In the genomic region with DNA sequence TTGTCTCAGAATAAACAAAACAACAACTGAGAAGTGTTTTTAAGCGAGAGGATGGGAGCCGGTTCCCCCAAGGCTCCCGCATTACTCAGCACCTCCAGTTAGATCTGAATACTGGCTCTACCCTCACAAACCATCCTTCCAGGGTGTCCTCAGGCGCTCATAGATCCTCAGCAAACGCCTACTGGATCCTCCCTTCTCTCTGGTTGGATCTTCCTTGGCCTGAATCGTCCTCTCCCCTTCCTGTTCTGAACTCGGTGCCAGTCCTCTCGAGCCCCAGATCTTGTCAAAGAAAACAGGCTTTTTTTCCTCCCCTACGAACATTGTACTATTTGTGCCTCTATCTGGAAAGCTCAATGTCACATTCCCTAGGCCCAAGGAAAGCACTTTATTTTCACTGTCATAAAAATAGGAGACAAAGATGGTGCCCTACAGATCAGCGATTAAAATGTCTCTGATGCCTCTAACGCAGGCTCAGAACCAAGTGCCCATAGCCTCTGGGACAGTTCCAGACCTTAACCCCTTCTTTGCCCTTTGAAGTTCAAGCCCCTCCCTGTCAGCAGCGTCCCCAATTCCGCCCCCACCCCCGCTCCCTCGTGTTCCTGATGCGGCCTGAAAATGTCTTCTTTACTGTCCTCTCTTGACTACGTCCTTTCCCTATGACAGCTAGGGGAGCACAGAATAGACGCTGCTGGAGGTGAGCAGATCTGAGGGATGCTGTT, we compare ENCODE assay signal across 9 mouse cellular contexts. TPM values are rescaled to one million over a fixed set of nuclear protein-coding genes. Genes with fewer than 3 reads are reported as not detected.
A peak's percentile ranks its signal among the peaks of the same experiment; 100 is the strongest.
DNase-seq lines count a peak whose midpoint lies in the region; ATAC-seq lines count a peak whose summit lies in the region.
"Had no signal": no experiment of that assay in that cellular context is flagged by ENCODE, and none has a peak within 500 bp of the region (broad histone marks: within the 10 kb centered on the region; RNA-seq: fewer than 3 reads in every experiment).

No protein-coding gene starts in this region.

- peak overlapping the region; percentile 53 for H3K4me2 ChIP-seq in kidney, embryonic 16.5 days (replicated peaks; ENCODE audit: low read depth, low read length)
- peak overlapping the region; percentile 45 for H3K4me2 ChIP-seq in hindbrain, embryonic 15.5 days
- H3K4me2 ChIP-seq in neural tube, embryonic 12.5 days (replicated peaks), result peak overlapping the region; percentile 48

- WGBS in kidney, embryonic 16.5 days, result 31% methylated on average over 18 of the region's 18 CpGs
- WGBS in embryonic facial prominence, embryonic 10.5 days, result 32% methylated on average over 18 of the region's 18 CpGs
- WGBS in hindbrain, embryonic 15.5 days, result 30% methylated on average over 18 of the region's 18 CpGs
- 37% methylated on average over 18 of the region's 18 CpGs for whole genome bisulfite sequencing in neural tube, embryonic 12.5 days

- no peaks in the 10 kb centered on the region for H3K27me3 ChIP-seq in kidney, embryonic 16.5 days (ENCODE audit: insufficient read depth, low read length)
- H3K27me3 ChIP-seq in embryonic facial prominence, embryonic 10.5 days (replicated peaks; ENCODE audit: low read depth, poor library complexity, severe bottlenecking), result no peaks in the 10 kb centered on the region
- no peaks in the 10 kb centered on the region for H3K27me3 ChIP-seq in hindbrain, embryonic 15.5 days
- no peaks in the 10 kb centered on the region for H3K27me3 ChIP-seq in neural tube, embryonic 12.5 days (replicated peaks)

- H3K9ac ChIP-seq in kidney, embryonic 16.5 days (replicated peaks; ENCODE audit: low read length), result peak overlapping the region; percentile 56
- H3K9ac ChIP-seq in hindbrain, embryonic 15.5 days, result no peak overlapping the region
- no peak overlapping the region for H3K9ac ChIP-seq in neural tube, embryonic 12.5 days

- peak overlapping the region; percentile 24; the same call in 1 of the 2 replicates for H3K4me3 ChIP-seq in kidney, embryonic 16.5 days (ENCODE audit: low read length)
- H3K4me3 ChIP-seq in embryonic facial prominence, embryonic 10.5 days, result peak overlapping the region; percentile 40
- no peak overlapping the region for H3K4me3 ChIP-seq in hindbrain, embryonic 15.5 days
- H3K4me3 ChIP-seq in neural tube, embryonic 12.5 days, result no peak overlapping the region

- H3K9me3 ChIP-seq in kidney, embryonic 16.5 days (ENCODE audit: low read length), result no peaks in the 10 kb centered on the region
- H3K9me3 ChIP-seq in embryonic facial prominence, embryonic 10.5 days, result no peaks in the 10 kb centered on the region
- no peaks in the 10 kb centered on the region for H3K9me3 ChIP-seq in hindbrain, embryonic 15.5 days
- no peaks in the 10 kb centered on the region for H3K9me3 ChIP-seq in neural tube, embryonic 12.5 days

- H3K4me1 ChIP-seq in kidney, embryonic 16.5 days (ENCODE audit: insufficient read depth, low read length), result peaks cover 18% of the 10 kb centered on the region
- H3K4me1 ChIP-seq in embryonic facial prominence, embryonic 10.5 days, result peaks cover 17% of the 10 kb centered on the region
- H3K4me1 ChIP-seq in hindbrain, embryonic 15.5 days (replicated peaks), result peaks cover 16% of the 10 kb centered on the region
- H3K4me1 ChIP-seq in neural tube, embryonic 12.5 days, result peaks cover 11% of the 10 kb centered on the region

- no peaks in the 10 kb centered on the region for H3K36me3 ChIP-seq in kidney, embryonic 16.5 days (ENCODE audit: insufficient read depth, low read length)
- no peaks in the 10 kb centered on the region for H3K36me3 ChIP-seq in embryonic facial prominence, embryonic 10.5 days (replicated peaks)
- H3K36me3 ChIP-seq in hindbrain, embryonic 15.5 days, result no peaks in the 10 kb centered on the region
- no peaks in the 10 kb centered on the region for H3K36me3 ChIP-seq in neural tube, embryonic 12.5 days

- peak overlapping the region; percentile 84; the same call in 1 of the 2 replicates for H3K27ac ChIP-seq in kidney, embryonic 16.5 days (ENCODE audit: low read length)
- H3K27ac ChIP-seq in embryonic facial prominence, embryonic 10.5 days (replicated peaks), result peak overlapping the region; percentile 57; the same call in 1 of the 2 replicates
- H3K27ac ChIP-seq in hindbrain, embryonic 15.5 days (replicated peaks), result peak overlapping the region; percentile 66
- no peak overlapping the region for H3K27ac ChIP-seq in neural tube, embryonic 12.5 days

- no peak for DNase-seq in kidney, postnatal 10 days
- DNase-seq in embryonic facial prominence, embryonic 10.5 days (ENCODE audit: low spot score), result no peak
- DNase-seq in layer of hippocampus, adult 11-12 months (ENCODE audit: low spot score), result no peak
- DNase-seq: gastrocnemius, postnatal 36 days had no signal

- ATAC-seq in kidney, embryonic 16.5 days (ENCODE audit: low FRiP score, low TSS enrichment), result no peak; the same call in 1 of the 2 replicates
- peak; percentile 9; the same call in 1 of the 2 replicates for ATAC-seq in hindbrain, embryonic 15.5 days (ENCODE audit: low FRiP score, low read depth)
- ATAC-seq in neural tube, embryonic 12.5 days (ENCODE audit: low FRiP score, low read depth), result no peak
- ATAC-seq in monocyte, adult 5-6 weeks (replicated peaks; ENCODE audit: insufficient number of reproducible peaks, low FRiP score, low TSS enrichment, poor library complexity, severe bottlenecking), result no peak
- no peak for ATAC-seq in megakaryocyte progenitor cell, adult 5-6 weeks (replicated peaks; ENCODE audit: poor library complexity)

RNA-seq across cellular contexts. Expression of a gene that starts 25.7 kb away (rescaled TPM):
- 0.42 TPM in 1 of 2 replicates, not detected in the other for polyA plus RNA-seq in kidney, embryonic 16.5 days (2015; fragmentation: Nextera tagmentation; extraction: Ambion mirVana)
- polyA plus RNA-seq in embryonic facial prominence, embryonic 10.5 days (2016; fragmentation: Nextera tagmentation; extraction: Ambion mirVana), result not detected in 2 replicates
- not detected in 2 replicates for polyA plus RNA-seq in hindbrain, embryonic 15.5 days (2015; fragmentation: Nextera tagmentation; extraction: Ambion mirVana)
- not detected in 2 replicates for polyA plus RNA-seq in neural tube, embryonic 12.5 days (2016; fragmentation: Nextera tagmentation; extraction: Ambion mirVana)
- not detected in 3 replicates for total RNA-seq in monocyte, adult 5-6 weeks (2017)
- not detected in 2 replicates for total RNA-seq in megakaryocyte progenitor cell, adult 5-6 weeks (2015)
- total RNA-seq in megakaryocyte progenitor cell, adult 5-6 weeks (2017), result not detected in 2 replicates
- total RNA-seq: gastrocnemius, postnatal 36 days had no signal

RNA-seq across cellular contexts. Expression of a gene that starts 40.2 kb away (rescaled TPM):
- 6.8 and 7.4 TPM in 2 replicates for polyA plus RNA-seq in kidney, embryonic 16.5 days (2015; fragmentation: Nextera tagmentation; extraction: Ambion mirVana)
- 12.4 and 13.7 TPM in 2 replicates for polyA plus RNA-seq in embryonic facial prominence, embryonic 10.5 days (2016; fragmentation: Nextera tagmentation; extraction: Ambion mirVana)
- polyA plus RNA-seq in hindbrain, embryonic 15.5 days (2015; fragmentation: Nextera tagmentation; extraction: Ambion mirVana), result 3.4 and 3.8 TPM in 2 replicates
- 8.3 and 10.1 TPM in 2 replicates for polyA plus RNA-seq in neural tube, embryonic 12.5 days (2016; fragmentation: Nextera tagmentation; extraction: Ambion mirVana)
- total RNA-seq in monocyte, adult 5-6 weeks (2017), result not detected in 3 replicates
- total RNA-seq in megakaryocyte progenitor cell, adult 5-6 weeks (2015), result not detected in 2 replicates
- not detected in 2 replicates for total RNA-seq in megakaryocyte progenitor cell, adult 5-6 weeks (2017)
- total RNA-seq: gastrocnemius, postnatal 36 days had no signal

RNA-seq across cellular contexts. Expression of a gene that starts 54.7 kb away (rescaled TPM):
- 13.6 and 21.0 TPM in 2 replicates for polyA plus RNA-seq in kidney, embryonic 16.5 days (2015; fragmentation: Nextera tagmentation; extraction: Ambion mirVana)
- polyA plus RNA-seq in embryonic facial prominence, embryonic 10.5 days (2016; fragmentation: Nextera tagmentation; extraction: Ambion mirVana), result 27.5 and 28.8 TPM in 2 replicates
- 26.8 and 31.5 TPM in 2 replicates for polyA plus RNA-seq in hindbrain, embryonic 15.5 days (2015; fragmentation: Nextera tagmentation; extraction: Ambion mirVana)
- polyA plus RNA-seq in neural tube, embryonic 12.5 days (2016; fragmentation: Nextera tagmentation; extraction: Ambion mirVana), result 52.4 and 53.4 TPM in 2 replicates
- 18.9 to 56.5 TPM (median 21.2 TPM) in 3 replicates for total RNA-seq in monocyte, adult 5-6 weeks (2017)
- total RNA-seq in megakaryocyte progenitor cell, adult 5-6 weeks (2015), result 44.5 and 46.9 TPM in 2 replicates
- total RNA-seq in megakaryocyte progenitor cell, adult 5-6 weeks (2017), result 27.8 and 39.3 TPM in 2 replicates

Comparison
In these comparisons a context has a peak if more than half of its experiments do, and no peak if none do; other contexts are left out.
1. H3K4me3 ChIP-seq: peak in kidney, embryonic 16.5 days (single experiment) and embryonic facial prominence, embryonic 10.5 days (single experiment); none in hindbrain, embryonic 15.5 days (single experiment) and neural tube, embryonic 12.5 days (single experiment).
2. Peak in every context shown above with its lines, with median percentiles within 50 percentile points of each other: H3K4me2 ChIP-seq.